Mouse (Mus musculus): ENCODE data around the gene Pitpna.

GRCm38 (mm10) chr11:75540710-75541581, 47.0 kb upstream of the Pitpna start:
- TF ChIP-seq CTCF (IDR thresholded peaks at IDR 0.05; ENCODE audit: insufficient read depth, low read length) = no peak
- TF ChIP-seq POLR2A (IDR thresholded peaks at IDR 0.05; ENCODE audit: borderline replicate concordance, extremely low read depth, low read depth, low read length) = no peak

All from lung, adult 2 months (tissue).